Mouse (Mus musculus) neural tube, embryonic 15.5 days (tissue): ENCODE data around the gene Ces2h. TPM values are rescaled to one million over a fixed set of nuclear protein-coding genes. Genes with fewer than 3 reads are reported as not detected.
"Not testable (repeated sequence)": the region's sequence is repeated elsewhere in the genome, so short reads cannot be mapped to it uniquely, and the experiment has no call there.

ENCODE experiments used
- ATAC-seq: fragments of 200-750 bp; cut with Nextera tagmentation; 2 replicates; pipeline ENCODE4 v1.8.0; 2017; ENCODE audit warnings: mild to moderate bottlenecking, moderate TSS enrichment, moderate library complexity; ENCODE audit not compliant: low FRiP score
- H3K27ac ChIP-seq: fragments of 300-500 bp; sonication (generic); replicated peaks from 2 replicates; pipeline ENCODE4 v1.5.1; 2015; ENCODE audit warnings: mild to moderate bottlenecking, inconsistent platforms
- H3K27me3 ChIP-seq: fragments of 300-500 bp; sonication (generic); replicated peaks from 2 replicates; pipeline ENCODE4 v1.6.1; 2015; ENCODE audit warnings: inconsistent platforms
- H3K36me3 ChIP-seq: fragments of 300-500 bp; sonication (generic); 2 replicates; pipeline ENCODE4 v1.6.1; 2015; ENCODE audit warnings: inconsistent platforms
- H3K4me1 ChIP-seq: fragments of 300-500 bp; sonication (generic); 2 replicates; pipeline ENCODE4 v1.6.1; 2015; ENCODE audit warnings: inconsistent platforms
- H3K4me2 ChIP-seq: fragments of 300-500 bp; sonication (generic); 2 replicates; pipeline ENCODE4 v1.6.1; 2015; ENCODE audit warnings: inconsistent platforms, mild to moderate bottlenecking, moderate library complexity
- H3K4me3 ChIP-seq: fragments of 300-500 bp; sonication (generic); replicated peaks from 2 replicates; pipeline ENCODE4 v1.5.1; 2015; ENCODE audit warnings: mild to moderate bottlenecking, inconsistent platforms
- H3K9ac ChIP-seq: fragments of 300-500 bp; sonication (generic); replicated peaks from 2 replicates; pipeline ENCODE4 v1.6.1; 2015; ENCODE audit warnings: mild to moderate bottlenecking, inconsistent platforms
- H3K9me3 ChIP-seq: fragments of 300-500 bp; sonication (generic); replicated peaks from 2 replicates; pipeline ENCODE4 v1.6.1; 2016; ENCODE audit warnings: inconsistent platforms
- WGBS: fragments of 180-500 bp; shearing (Covaris S2); methylation state at CpG from one replicate; pipeline ENCODE4 v1.1.7; 2015; ENCODE audit warnings: mixed read lengths; 5-methylcytosine and 5-hydroxymethylcytosine counted together
- polyA plus RNA-seq: library from polyadenylated mRNA; unstranded; fragments of >200 nt; fragmentation: Nextera tagmentation; extraction: Ambion mirVana; gene quantifications from 2 replicates; pipeline ENCODE4 v1.2.1, GENCODE M21; 2015

The Ces2h gene
- polyA plus RNA-seq, 1 experiment from 2014 or later: not detected

GRCm38 (mm10) chr8:105023087-105023486 is 22.4 kb downstream of the Ces2h start:
- Histone ChIP-seq H3K27me3 (no peaks in the 10 kb centered on the region), H3K4me2 (no peak overlapping the region), H3K27ac (no peak overlapping the region), H3K4me3 (no peak overlapping the region), H3K36me3 (no peaks in the 10 kb centered on the region), H3K9me3 (no peaks in the 10 kb centered on the region), H3K9ac (no peak overlapping the region), H3K4me1 (no peaks in the 10 kb centered on the region)
- ATAC-seq: no peak
- 58% methylated on average over 1 of the region's 1 CpGs for WGBS

GRCm38 (mm10) chr8:105025050-105025449 is 24.4 kb downstream of the Ces2h start:
- Histone ChIP-seq H3K4me1 (no peaks in the 10 kb centered on the region), H3K4me2 (no peak overlapping the region), H3K9ac (no peak overlapping the region), H3K27me3 (no peaks in the 10 kb centered on the region), H3K4me3 (no peak overlapping the region), H3K27ac (no peak overlapping the region), H3K9me3 (no peaks in the 10 kb centered on the region), H3K36me3 (no peaks in the 10 kb centered on the region)
- 65% methylated on average over 2 of the region's 2 CpGs for WGBS
- ATAC-seq: no peak

- Histone ChIP-seq H3K27ac (no peak overlapping the region), H3K9me3 (no peaks in the 10 kb centered on the region), H3K4me3 (no peak overlapping the region), H3K4me1 (no peaks in the 10 kb centered on the region), H3K4me2 (no peak overlapping the region), H3K9ac (no peak overlapping the region), H3K36me3 (no peaks in the 10 kb centered on the region), H3K27me3 (no peaks in the 10 kb centered on the region)
- no peak for ATAC-seq
- 74% methylated on average over 1 of the region's 1 CpGs for WGBS
Measured at GRCm38 (mm10) chr8:105043510-105043909, 42.9 kb downstream of the Ces2h start.

DNA sequence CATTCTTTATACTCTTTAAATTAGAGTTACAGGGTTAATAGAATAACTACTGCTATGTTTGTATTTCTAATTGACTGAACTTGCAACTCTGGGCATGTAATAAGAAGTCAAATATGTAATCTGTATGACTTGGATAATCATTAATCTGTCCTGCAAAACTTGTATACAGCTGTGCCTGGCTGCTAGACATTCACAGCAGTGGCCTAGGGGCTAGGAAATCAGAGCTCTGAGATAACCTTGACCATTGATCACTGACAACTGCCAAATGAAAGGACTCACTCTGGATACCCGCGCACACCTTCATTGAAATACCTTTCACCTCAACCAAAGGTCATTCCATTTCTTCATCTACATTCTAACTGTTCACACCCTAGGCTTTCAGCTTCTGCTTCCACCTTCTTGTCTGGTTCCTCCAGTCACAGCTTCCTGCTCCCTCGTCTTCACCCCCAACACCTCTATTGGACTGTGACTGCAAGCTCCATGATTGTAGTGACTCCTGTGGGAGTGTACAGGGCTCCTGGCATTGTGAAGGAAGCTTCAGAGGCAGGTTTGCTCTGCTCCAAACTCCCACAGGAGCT is 45.3 kb downstream of the Ces2h start:
- Histone ChIP-seq H3K4me1 (no peaks in the 10 kb centered on the region), H3K9ac (no peak overlapping the region), H3K9me3 (no peaks in the 10 kb centered on the region), H3K4me2 (no peak overlapping the region), H3K27me3 (no peaks in the 10 kb centered on the region), H3K27ac (no peak overlapping the region), H3K36me3 (no peaks in the 10 kb centered on the region), H3K4me3 (no peak overlapping the region)
- no peak for ATAC-seq
- WGBS: 89% methylated on average over 3 of the region's 3 CpGs

DNA sequence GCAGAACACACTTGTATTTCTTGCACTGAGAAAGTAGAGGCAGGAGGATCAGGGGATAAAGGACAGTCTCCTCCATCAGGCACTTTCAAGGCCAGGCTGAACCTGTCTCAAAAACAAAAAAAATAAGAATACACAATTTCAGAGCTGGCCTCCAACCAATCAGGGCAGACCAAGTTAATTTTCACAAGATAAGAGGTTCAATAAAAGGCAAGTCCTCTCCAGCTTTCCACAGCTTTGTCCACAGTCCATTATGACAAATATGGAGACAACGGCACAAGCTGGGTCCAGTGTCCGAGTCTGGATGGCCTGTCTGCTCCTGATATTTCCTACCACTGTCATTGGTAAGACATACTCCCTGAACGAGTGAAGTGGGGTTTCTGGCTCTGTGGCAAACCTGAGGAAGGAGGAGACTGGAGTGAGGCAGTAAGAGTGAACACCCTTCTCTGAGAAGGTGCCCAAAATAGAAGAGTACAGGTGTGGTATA is 47.8 kb downstream of the Ces2h start, which contains the start of gene Ces3a:
Gene Ces3a, plus strand, starts transcription at position 231 of the 484 bp plus-strand sequence.
- 78% methylated on average over 3 of the region's 3 CpGs for WGBS
- no peaks in the 10 kb centered on the region for H3K9me3 ChIP-seq
- no peak within 1 kb of the TSS for H3K4me3 ChIP-seq
- no peaks in the 10 kb centered on the region for H3K4me1 ChIP-seq
- H3K36me3 ChIP-seq: no peaks in the 10 kb centered on the region
- no peak for ATAC-seq
- H3K9ac ChIP-seq: no peak within 1 kb of the TSS
- H3K27me3 ChIP-seq: no peaks in the 10 kb centered on the region
- H3K4me2 ChIP-seq: no peak within 1 kb of the TSS
- no peak within 1 kb of the TSS for H3K27ac ChIP-seq

DNA sequence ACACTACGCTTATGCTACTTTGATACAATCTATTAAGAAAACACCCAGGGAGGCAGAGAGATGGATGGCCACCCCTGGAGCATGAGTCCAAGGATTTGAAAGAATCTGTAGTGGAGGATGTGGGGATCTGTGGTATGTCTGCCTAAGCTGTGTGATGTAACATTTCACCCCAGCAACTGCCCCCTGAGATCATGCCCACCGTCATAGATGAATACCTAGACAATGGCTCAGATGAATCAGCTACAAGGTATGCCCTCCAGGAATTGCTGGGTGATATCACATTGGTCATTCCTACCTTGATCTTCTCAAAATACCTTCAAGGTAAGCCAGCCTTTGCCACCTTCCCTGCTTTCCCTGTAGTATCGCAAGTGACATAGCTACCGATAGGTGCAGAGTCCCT is 55.6 kb downstream of the Ces2h start:
- Histone ChIP-seq H3K27me3 (no peaks in the 10 kb centered on the region), H3K4me1 (no peaks in the 10 kb centered on the region), H3K36me3 (no peaks in the 10 kb centered on the region), H3K4me3 (no peak overlapping the region), H3K4me2 (no peak overlapping the region), H3K9ac (no peak overlapping the region), H3K27ac (no peak overlapping the region), H3K9me3 (no peaks in the 10 kb centered on the region)
- WGBS: 96% methylated on average over 4 of the region's 4 CpGs
- ATAC-seq: no peak

DNA sequence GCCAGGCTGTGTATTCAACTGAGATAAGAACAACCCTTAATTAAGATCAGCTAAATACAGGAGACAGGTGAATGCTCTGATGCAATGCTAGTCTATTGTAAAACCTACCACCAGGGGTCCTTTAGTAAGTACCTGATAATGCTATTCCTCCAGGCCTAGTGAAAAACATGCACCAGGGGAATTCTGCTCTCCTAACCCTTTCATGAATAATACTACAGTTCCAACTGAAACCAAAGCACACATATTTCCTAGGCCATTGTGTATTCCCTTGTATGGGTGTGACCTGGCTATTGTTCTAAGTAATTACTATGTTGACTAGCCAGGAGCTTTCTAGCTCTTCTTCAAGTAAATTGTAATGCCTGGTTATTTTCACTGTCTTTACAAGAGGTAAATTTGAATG is 59.4 kb downstream of the Ces2h start:
- Histone ChIP-seq H3K36me3 (no peaks in the 10 kb centered on the region), H3K4me2 (no peak overlapping the region), H3K4me3 (no peak overlapping the region), H3K4me1 (no peaks in the 10 kb centered on the region), H3K27me3 (no peaks in the 10 kb centered on the region), H3K9ac (no peak overlapping the region), H3K27ac (no peak overlapping the region), H3K9me3 (no peaks in the 10 kb centered on the region)
- no peak for ATAC-seq

DNA sequence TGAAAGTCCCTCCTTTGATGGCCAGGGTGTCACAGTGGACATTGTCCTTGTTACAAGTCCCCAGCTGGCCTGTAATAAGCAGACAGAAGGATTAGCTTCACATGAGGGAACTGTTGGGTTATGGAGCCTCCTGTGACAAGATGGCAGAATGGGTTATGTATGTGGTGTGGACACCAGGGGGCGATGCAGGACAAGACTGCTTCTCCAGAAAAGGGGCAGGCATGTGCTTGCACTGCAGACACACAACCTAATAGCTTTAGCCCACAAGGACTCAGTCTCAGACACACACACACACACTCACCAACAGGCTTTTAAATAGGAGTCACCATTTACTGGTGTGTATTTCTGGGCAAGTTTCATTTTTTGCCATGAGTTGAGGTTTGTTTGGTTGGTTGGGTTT is 66.1 kb downstream of the Ces2h start:
- no peak for ATAC-seq
- Histone ChIP-seq H3K27me3 (no peaks in the 10 kb centered on the region), H3K9me3 (no peaks in the 10 kb centered on the region), H3K9ac (no peak overlapping the region), H3K27ac (no peak overlapping the region), H3K4me1 (no peaks in the 10 kb centered on the region), H3K4me3 (no peak overlapping the region), H3K36me3 (no peaks in the 10 kb centered on the region), H3K4me2 (no peak overlapping the region)
- WGBS: 17% methylated on average over 1 of the region's 1 CpGs

DNA sequence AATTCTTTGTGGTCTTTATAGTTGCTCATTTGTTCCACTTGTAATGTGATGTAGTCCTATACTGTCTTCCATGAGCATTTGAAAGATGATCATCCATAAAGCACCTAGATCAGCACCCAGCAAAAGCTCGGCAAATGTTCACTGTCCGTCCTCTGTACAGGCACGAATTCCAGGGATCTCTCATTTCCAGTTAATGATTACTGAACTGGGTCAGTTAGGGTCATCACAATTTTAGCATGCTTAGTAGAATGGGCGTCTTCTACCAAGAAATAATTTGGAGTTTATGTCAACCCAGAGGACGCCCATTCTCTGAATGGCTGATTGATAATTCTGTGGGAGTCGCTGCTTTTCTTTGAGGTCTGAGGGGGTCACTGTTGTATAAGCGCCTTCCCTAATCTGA is 67.3 kb downstream of the Ces2h start:
- H3K36me3 ChIP-seq, H3K27me3 ChIP-seq, ATAC-seq, H3K9ac ChIP-seq, H3K9me3 ChIP-seq, H3K4me2 ChIP-seq, H3K27ac ChIP-seq, H3K4me1 ChIP-seq, H3K4me3 ChIP-seq: not testable (repeated sequence)
- 73% methylated on average over 7 of the region's 7 CpGs for WGBS

GRCm38 (mm10) chr8:105068971-105069370 is 68.3 kb downstream of the Ces2h start:
- no peaks in the 10 kb centered on the region for H3K4me1 ChIP-seq
- no peak overlapping the region for H3K4me2 ChIP-seq
- no peak overlapping the region for H3K4me3 ChIP-seq
- ATAC-seq: no peak
- no peak overlapping the region for H3K27ac ChIP-seq
- no peaks in the 10 kb centered on the region for H3K9me3 ChIP-seq
- no peaks in the 10 kb centered on the region for H3K36me3 ChIP-seq
- no peak overlapping the region for H3K9ac ChIP-seq
- no peaks in the 10 kb centered on the region for H3K27me3 ChIP-seq

Other genes with a start within 250 kb of the Ces2h start
- gene Ces2b, start 169.3 kb upstream of the Ces2h start, polyA plus RNA-seq: 0.15 and 0.40 TPM in 2 replicates
- not detected in 2 replicates for gene Ces2c, start 153.8 kb upstream of the Ces2h start, polyA plus RNA-seq
- gene Ces2e, start 74.6 kb upstream of the Ces2h start, polyA plus RNA-seq: 0.19 TPM in 1 of 2 replicates, not detected in the other
- gene Ces2f, start 53.5 kb upstream of the Ces2h start, polyA plus RNA-seq: 0.13 TPM in 1 of 2 replicates, not detected in the other
- gene Ces2g, start 39.1 kb upstream of the Ces2h start, polyA plus RNA-seq: 0.12 and 0.40 TPM in 2 replicates
- not detected in 2 replicates for gene Ces3a, start 47.7 kb downstream of the Ces2h start, polyA plus RNA-seq
- not detected in 2 replicates for gene Ces3b, start 82.9 kb downstream of the Ces2h start, polyA plus RNA-seq
- 0.18 TPM in 1 of 2 replicates, not detected in the other for gene Ces4a, start 130.9 kb downstream of the Ces2h start, polyA plus RNA-seq
- gene Cbfb, start 169.8 kb downstream of the Ces2h start, polyA plus RNA-seq: 34.0 and 38.6 TPM in 2 replicates
- gene D230025D16Rik, start 224.3 kb downstream of the Ces2h start, polyA plus RNA-seq: 27.7 and 30.3 TPM in 2 replicates